Mouse (Mus musculus): ENCODE measurements around the gene Ankrd2. TPM values are rescaled to one million over a fixed set of nuclear protein-coding genes. Genes with fewer than 3 reads are reported as not detected.

Gene Ankrd2
- under 1 TPM in 1 of 2 experiments, not detected in 1; 0.30 TPM for total RNA-seq (2021)
- long read RNA-seq, result 0 reads

DNA sequence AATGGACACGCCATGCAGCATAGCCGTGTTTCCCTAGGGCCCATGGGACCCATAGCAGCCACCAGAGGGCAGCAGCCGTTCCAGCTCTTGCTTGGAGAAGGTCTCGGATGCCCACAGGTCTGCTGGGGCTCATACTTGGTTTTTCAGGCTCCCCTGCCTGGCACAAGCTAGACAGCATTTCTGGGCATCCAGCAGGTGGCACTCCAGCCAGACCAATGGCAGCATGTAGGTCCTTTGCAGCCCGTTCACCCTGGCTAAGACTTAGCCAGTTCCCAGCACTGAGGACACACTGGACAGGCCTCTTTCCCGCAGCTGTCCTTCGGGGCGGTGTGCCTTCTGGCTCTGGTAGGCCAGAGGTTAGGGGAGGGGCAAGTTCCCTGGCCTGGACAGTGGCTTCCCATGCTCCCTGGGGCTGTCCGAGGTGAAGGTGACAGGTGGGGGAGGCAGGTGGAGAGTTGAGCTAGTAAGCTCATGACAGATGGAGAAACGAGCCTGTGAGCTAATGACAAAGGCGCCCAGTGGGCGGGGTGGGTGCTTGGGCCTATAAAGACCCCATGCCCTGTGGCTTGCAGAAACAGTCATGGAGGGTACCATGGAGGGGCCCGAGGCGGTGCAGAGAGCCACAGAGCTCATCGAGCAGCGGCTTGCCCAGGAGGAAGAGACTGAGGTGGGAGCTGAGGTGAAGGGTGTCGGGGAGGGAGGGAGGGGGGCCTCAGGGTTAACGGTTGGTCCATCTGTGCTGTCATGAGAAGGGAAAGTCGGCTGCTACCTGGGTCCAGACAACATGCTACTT is at the start of gene Ankrd2:
TSS of gene Ankrd2 (plus strand) at position 545 of the 793 bp plus-strand sequence.
- peak; percentile 64 to 86 for DNase-seq (ENCODE audit: low spot score in 2 of 2)

DNA sequence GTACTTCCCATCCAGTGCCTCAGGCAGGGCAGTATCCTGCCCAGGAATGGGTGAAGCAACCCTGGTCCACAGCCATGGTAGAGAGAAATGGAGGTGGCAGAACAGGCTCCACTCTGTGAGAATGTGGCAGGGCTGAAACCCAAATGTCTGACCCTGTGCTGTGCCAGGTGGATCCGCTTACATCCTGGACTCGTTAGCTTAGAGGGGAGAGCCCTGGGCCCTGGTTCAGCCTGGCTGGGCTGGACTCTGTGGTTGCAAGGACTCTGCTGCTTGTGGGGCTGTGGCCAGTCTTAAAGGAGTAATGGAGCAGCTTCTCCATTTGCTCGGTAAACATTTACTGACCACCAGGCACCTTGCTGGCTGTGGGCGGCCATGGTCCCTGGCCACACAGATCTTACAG is 48.6 kb upstream of the Ankrd2 start:
- no peak for DNase-seq (ENCODE audit: low spot score in 2 of 2)

DNA sequence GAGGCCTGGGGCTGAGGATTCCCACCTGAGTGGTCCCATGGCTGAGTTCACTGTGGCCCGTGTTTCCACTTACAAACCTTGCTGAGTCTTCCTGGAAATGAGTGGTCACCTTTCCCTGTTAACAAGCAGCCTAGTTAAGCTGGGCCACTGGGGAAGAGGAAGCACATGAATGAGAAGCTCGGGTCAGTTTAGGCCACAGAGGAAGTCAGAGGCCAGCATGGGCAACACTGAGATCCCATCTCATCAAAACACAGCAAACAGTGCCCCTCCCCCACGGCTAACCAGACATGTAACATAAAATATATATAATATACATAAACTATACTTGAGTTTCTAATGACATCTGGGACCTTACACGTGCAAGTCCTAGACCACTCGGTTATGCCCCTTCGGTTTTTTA is 46.0 kb upstream of the Ankrd2 start:
- no peak for DNase-seq (ENCODE audit: low spot score in 2 of 2)

DNA sequence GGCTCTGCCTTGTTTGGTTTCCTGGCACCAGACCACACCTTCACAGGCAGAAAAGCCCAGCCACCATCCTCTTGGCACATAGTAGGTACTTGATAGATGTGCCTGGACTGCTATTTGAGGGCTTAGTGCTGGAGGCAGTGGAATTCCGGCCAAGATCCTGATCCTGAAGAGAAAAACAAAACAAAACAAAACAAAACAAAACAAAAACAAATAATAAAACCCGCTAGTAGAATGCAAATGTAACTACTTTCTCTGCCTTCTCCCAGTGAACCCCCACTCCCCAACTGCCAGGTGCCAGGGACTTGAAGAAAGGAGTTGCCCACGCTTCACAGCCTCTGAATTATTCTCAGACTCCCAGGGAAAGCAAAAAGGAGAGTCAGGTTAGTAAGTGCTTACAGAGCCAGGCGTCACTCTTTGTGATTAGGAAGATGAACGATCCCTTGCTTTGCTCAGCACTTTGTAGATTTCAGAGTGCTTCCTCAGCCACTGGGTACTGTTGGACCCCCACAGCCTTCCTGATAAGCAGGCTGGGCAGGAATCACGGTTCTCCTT is 43.8 kb upstream of the Ankrd2 start:
- DNase-seq (ENCODE audit: low spot score in 2 of 2), result no peak

DNA sequence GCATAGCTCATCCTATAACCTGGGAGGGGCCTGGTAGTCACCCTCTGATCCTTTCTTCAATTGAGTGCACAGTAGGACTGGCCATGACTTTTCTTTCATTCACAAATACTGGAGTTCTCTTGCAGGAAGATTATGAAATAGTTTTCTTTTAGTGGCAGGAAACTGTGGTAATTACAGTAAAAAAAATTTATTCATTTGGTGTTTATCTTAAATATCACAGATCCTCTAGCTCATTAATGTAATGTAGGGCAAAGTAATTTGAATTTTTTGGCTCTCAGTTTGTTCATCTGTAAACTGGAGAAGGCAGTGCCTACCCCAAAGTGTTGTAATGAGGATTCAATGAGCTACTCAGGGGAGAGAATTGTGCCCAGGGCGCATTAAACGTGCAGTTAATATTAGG is 42.8 kb upstream of the Ankrd2 start:
- DNase-seq (ENCODE audit: low spot score in 2 of 2), result no peak

DNA sequence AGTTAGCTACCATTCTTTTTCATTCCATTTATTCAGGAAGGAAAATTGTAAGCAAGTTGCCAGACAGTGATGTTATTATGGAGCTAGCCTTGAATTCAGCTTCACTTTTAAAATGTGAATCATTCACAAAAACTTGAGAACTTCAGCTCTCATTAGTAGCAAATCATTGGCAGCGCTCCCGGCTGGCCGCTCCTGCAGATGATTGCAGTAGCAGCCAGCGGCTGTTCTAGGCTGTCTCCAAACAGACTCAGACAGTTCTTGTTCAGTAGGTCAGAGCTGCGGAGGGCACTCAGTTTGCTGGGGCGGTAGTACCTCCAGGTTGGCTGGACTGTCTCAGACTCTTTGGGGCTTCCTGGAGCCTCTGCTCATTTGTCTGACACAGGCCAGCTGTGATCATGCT is 42.3 kb upstream of the Ankrd2 start:
- peak; percentile 48 to 78 for DNase-seq (ENCODE audit: low spot score in 2 of 2)

DNA sequence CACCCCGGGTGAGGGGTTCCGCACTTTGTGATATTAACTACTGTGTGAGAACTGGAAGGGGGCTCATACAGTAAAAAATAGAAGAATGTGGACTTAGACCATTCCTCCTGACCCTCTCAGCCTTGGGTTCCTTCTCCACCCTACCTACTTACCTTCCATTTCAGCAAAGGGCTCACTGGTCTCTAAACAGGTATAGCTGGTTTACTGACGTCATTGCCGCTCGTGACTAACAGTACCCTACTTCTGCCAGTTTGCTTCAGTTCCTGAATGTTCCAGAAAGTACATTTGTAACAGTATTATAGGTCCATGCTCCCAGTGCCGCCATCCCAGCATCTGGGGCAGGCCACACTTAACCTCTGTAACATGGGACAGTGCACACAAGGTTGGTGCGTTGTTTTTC is 41.8 kb upstream of the Ankrd2 start:
- no peak for DNase-seq (ENCODE audit: low spot score in 2 of 2)

DNA sequence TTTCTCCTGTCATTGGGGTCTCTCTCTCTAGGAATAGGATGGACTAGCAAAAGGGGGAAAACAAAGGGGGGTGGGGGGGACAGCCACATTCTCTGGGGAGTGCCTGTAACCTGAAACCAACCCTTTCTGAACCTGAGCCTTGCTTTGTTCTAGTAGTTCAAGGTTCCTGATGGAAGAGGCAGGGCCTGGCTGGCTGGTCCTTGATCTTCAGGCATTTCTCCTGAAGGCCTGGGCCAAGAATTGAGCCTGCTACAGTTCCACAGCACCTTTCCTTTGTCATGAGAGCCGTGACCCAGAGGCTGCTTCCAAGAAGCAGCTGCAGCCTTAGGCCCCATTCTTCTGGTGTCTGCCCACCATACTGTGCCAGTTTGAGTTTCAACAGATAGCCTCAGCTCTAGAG is 40.3 kb upstream of the Ankrd2 start:
- no peak for DNase-seq (ENCODE audit: low spot score in 2 of 2)

DNA sequence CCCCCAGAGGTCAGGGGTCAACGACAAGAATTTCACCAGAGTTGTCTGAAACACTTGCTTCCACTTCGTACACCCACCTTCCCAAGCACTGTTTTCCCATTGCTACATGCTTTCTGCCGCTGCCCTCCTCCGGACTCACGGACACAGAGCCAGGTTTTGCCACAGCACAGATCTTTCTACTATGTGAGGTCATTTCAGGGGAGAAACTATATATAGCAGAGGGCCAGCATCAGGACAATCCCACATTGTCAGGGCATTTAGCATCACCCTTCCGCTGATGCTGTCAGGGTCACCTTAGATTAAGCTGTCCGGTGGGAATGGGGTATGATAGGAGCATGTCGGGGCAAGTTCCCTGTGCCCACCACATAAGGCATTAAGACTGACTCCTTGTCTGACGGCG is 38.7 kb upstream of the Ankrd2 start:
- DNase-seq (ENCODE audit: low spot score in 2 of 2), result no peak

DNA sequence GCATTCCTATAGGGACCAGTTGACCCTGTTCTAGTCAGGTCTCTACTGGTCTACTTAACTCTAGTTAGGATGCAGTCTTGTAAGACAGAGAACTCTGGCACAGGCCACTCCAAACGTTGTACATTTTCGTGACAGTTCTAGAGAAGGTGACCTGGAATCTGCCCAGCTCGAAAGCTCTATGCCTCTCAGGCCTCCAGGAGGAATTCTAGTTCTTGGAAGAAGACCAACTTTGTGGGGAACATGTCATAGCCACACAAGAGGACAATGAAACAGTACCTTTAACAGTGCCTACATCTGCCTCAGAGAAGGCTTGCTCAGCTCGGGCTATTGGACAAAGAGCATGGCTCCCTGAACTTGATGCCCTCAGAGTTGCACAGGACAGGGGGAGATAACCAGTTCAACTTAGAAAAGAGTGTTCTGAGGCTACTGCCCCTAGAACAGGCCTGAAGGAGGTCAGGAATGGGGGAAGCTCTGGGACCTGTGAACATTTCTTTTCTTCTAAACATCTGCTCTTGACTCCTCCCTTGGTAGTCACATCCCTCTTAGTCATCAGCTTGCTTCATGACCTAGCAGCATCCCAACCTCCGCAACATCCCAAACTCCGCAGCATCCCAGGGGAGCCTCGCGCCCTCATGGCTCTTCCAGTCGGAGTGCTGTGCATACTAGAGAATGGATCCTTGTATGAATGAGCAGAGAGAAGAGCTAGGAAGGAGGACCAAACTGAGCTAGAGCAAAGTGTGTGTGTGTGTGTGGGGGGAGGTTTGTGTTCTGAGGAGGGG is 36.8 kb upstream of the Ankrd2 start:
- no peak for DNase-seq (ENCODE audit: low spot score in 2 of 2)

DNA sequence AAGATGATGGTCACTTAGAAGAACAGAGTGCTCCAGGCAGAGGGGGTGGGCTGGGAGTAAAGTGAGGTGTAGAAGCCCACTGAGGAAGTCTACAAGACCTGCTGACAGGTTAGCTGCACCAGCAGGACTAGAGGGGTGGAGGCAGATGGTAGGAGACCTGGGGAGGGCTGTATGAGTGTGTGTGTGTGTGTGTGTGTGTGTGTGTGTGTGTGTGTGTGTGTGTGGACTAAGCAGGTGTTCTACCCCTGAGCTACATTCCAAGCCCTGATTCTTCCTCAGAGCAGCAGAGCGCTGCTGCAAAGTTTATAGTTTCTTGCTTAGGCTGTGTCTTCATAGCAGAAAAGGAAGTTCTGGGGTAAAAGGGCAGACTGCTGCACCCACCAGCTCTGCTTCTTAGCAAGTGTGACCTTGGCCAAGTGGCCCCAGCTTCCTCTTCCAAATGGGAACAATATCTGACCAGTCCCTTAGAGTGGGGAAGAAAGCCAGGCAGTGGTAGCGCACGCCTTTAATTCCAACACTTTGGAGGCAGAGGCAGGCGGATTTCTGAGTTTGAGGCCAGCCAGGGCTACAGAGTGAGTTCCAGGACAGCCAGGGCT is 36.0 kb upstream of the Ankrd2 start:
- no peak for DNase-seq (ENCODE audit: low spot score in 2 of 2)

DNA sequence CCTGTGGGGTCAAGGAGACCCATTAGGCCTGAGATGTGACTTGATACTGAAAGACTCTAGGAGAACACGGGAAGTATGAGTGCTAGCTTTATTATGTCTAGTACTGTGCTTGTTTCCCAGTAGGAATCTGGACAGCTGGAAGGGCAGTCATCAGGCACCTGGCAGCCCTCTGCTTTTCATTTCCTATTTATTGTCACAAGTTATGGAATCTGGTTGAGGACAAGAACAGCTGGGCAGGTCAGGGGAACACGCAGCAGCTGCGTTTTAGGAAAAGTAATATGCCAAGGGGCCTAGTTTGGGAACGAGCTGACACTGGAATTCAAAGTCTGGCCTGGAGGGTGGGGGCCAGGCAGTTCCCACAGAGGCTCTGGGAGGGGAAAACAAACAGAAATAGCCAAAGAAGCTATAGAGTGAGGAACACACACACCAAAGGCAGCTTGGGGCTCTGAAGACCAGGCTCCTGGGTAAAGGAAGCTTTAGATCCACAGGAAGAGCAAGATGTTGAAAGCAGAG is 35.3 kb upstream of the Ankrd2 start:
- DNase-seq (ENCODE audit: low spot score in 2 of 2), result no peak

DNA sequence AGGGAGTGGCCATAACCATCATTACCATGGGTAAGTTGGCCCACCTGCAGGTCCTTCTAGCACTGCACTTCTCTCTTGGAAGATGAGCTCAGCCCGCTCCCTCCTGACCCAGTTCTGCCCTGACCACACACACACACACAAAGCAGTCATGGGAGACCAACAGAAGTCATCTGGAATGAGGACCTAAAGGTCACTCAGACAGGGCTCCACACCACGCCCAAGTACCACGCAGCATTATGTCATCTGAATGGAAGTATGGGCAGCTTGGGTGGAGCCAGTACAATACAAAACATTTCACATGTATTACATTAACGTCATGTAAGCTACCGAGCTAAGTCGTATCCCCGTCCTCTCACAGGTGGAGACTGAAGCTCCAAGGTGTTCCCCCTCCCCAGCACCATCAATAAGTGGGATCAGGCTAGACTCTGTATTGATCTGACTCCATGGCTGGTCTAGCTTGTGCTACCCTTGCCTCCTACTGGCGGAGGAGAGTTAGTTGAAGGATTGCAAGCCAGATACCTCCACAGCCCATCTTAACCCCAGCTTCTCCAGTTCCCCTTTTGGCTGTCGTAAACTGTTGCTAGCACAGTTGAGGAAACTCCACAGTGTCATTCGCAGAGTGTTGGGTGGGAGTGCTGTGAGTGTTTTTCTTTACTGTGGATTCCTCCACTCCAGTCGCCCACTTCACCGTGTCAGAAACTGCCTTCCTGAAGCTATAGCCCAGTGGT is 34.4 kb upstream of the Ankrd2 start:
- no peak for DNase-seq (ENCODE audit: low spot score in 2 of 2)

DNA sequence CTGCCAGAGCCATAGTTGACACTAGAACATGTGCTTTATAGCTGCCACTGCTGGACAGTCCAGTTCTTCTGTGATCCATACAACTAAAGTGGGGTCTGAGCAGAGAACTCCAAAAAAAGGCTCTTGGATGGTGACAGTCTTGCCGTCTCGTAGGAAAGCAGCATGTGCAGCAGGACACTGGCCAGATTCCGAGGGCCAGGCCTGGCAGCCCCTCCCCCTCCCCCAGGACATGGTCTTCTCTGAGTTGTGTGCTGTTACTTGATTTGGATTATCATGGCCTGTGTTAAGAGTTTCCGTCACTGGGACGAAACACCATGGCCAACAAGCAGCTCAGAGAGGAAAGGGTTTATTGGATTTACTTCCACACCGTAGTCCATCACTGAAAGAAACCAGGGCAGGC is 31.5 kb upstream of the Ankrd2 start:
- DNase-seq (ENCODE audit: low spot score in 2 of 2), result no peak

DNA sequence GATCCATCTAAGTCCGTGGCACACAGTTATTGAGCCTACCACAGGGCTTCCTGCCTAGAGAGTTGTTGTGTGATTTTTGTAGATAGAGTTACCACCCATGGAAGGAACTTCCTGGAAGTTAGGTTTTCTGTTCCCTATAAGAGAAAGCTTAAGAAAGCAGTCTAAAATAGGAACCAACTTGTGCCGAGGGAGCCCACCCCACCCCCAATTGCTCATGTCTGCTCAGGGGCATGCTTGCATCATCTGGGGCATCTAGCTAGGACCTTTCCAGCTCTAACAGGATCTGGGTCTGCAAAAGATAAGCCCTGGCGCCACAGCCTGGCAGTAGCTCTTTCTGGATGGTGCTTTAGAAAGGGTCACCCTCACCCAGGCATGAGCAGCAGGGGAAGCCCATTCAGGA is 30.2 kb upstream of the Ankrd2 start:
- no peak for DNase-seq (ENCODE audit: low spot score in 2 of 2)

DNA sequence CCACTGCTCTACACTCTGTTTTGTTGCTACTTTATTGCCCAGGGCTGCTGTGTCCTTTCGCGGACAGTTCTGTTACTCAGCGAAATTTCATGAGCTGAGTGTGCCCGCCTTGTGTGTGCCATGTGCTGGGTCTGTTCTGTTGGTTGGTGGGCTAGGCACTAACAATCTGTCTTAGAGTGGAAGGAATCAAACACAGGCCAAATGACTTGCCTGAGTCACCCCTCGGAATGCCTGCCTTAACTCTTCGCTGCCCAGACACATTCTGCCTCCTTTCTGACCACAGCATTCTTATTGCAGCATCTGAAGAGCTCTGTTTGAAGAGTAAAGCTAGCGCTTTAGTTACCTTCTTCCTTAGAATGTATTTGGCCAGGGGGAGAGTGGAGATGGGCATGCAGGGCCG is 29.2 kb upstream of the Ankrd2 start:
- DNase-seq (ENCODE audit: low spot score in 2 of 2), result no peak

DNA sequence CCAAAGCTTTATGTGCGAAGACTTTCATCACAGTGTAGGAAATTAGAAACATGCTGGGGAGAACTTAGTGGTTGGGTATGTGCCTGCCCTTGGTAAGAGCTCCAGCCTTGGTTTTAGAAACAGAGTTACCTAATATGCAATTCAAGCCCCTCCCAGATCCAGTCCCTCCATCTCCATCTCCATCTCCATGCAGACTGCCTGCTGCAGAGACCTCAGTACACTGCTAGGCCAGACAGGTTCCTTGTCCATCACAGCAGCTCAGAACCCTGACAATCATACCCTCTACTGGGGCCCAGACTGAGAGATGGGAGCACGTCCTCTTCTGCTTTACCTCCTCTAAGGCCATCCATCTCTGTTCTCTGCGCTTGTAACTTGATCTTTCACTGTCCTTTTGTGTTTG is 27.2 kb upstream of the Ankrd2 start:
- no peak for DNase-seq (ENCODE audit: low spot score in 2 of 2)

DNA sequence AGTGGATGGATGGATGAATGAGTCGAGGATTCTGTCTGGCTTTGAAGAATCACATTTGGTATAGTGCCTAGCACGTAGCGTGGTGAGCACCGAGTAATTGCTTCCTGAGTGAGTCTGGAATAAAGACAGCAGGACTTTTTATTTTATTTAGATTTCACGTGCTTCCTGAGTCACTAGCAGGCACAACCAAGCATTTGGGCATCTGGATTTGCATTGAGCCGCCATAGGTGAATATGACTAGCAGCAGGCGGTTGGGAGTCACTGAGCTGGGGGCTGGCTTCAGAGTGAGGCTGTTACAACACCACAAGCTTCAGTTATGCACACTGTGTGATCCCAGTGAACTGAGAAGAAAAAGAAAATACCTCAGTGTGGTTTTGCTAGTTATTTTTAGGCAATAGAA is 26.7 kb upstream of the Ankrd2 start:
- no peak for DNase-seq (ENCODE audit: low spot score in 2 of 2)

DNA sequence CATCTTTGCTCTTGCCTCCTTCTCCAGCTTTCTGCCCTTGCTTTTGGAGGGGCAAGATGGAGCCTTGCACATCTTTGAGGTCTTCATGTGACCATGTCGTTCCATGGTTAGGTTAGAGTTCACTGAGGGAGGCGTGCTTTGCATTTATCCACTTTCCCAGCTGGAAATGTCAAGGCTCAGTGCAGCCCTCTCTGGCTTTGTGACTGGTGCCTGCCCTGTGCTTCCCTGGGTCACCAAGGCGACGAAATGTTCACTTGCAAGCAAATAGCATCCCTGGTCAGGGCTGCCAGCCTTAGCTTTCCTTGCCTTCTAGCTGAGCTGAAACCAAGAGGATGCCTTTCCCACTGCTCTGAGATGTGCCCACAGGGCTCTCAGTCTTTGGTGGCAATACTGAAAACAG is 25.4 kb upstream of the Ankrd2 start:
- DNase-seq (ENCODE audit: low spot score in 2 of 2), result no peak

DNA sequence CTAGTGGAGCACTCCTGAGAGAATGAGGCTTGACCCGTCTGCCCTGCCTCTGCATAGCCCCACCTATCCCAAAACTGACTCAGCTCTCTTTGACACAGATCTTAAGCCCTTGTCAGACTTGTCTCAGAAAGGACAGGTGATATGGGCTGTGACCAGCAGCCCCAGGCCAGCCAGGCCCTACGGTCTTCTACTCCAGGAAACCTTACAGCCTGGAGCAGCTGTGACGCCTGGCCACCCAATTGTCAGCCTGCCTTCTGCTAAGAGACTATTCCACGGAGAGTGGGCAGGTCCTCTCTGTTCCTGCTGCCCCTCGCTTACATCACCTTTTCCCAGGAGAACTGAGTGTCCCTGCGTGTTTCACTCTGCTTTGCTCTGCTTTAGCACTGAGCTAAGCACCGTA is 24.7 kb upstream of the Ankrd2 start:
- no peak for DNase-seq (ENCODE audit: low spot score in 2 of 2)

DNA sequence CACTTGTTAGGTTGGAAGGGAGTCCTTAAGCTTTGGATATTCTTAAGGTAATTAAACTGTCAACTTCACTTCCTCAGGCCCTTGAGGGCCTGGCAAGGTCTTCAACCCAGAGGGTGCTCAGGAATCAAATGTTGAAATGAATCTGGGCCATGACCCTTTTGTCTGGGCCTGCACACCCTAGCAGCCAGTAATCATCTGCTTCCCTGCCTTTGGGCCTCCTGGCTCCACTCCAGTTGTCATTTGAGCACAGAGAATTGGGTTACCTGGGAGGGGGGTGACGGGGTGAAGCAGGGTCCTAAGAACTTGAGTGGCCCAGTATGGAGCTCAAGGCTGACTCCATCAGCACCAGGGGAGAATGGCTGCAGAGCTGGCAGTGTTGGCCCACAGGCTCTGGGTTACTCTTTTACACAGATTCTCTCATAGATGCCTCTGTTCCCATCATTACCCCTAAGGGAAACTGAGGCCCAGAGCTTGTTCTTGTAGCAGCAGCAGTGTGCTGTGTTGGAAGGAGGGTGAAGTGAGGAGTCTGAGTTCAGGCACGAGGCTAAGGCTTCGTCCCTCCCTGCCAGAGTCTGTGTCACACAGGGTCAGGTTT is 21.5 kb upstream of the Ankrd2 start:
- no peak for DNase-seq (ENCODE audit: low spot score in 2 of 2)

All from layer of hippocampus, adult 18-20 months (tissue).